Mouse (Mus musculus) heart, postnatal 0 days (tissue): ENCODE results near the gene Emid1.

Experiments
- CTCF ChIP-seq: IDR thresholded peaks from 2 replicates; pipeline ENCODE4 v1.5.1; 2016; ENCODE audit warnings: antibody characterized with exemption, control low read depth, low read depth
- EP300 ChIP-seq: IDR thresholded peaks from 2 replicates; pipeline ENCODE4 v1.6.1; 2016; ENCODE audit warnings: antibody characterized with exemption, low read depth

- TF ChIP-seq CTCF (no peak), EP300 (no peak)
These were observed 13.4 kb downstream of the Emid1 start for GRCm38 (mm10) chr11:5138642-5139041.
